Mouse (Mus musculus) layer of hippocampus, postnatal 10 days (tissue): ENCODE data around the gene Gm6096. TPM values are rescaled to one million over a fixed set of nuclear protein-coding genes. Genes with fewer than 3 reads are reported as not detected.
"Not testable (repeated sequence)": the region's sequence is repeated elsewhere in the genome, so short reads cannot be mapped to it uniquely, and the experiment has no call there.

Source experiments
- DNase-seq, 2 experiments: peaks; one replicate each; pipeline ENCODE4 v3.0.0; 2021; ENCODE audit warnings: low spot score in 2 of 2
- long read RNA-seq: library from polyadenylated mRNA; stranded (forward); transcript quantifications from one replicate; pipeline ENCODE4 v2.0.0, GENCODE M21; 2023
- total RNA-seq, 2 experiments: library from RNA; stranded (reverse); gene quantifications; 2 replicates each; pipeline ENCODE4 v1.2.3; 2021

Gene Gm6096
- total RNA-seq = not detected
- long read RNA-seq = 0 reads

DNA sequence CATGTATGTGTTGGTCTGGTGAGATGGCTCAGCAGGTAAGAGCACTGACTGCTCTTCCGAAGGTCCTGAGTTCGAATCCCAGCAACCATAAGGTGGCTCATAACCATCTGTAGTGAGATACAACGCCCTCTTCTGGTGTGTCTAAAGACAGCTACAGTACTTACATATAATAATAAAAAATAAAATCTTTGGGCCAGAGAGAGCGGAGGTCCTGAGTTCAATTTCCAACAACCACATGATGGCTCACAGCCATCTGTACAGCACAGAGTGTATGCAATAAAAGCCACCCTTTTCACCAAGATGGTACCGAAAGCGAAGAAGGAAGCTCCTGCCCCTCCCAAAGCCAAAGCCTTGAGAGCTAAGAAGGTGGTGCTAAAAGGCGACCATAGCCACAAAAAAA is at the start of gene Gm6096:
Gene Gm6096, plus strand, starts transcription at position 301 of the 400 bp plus-strand sequence.
- DNase-seq = no peak

DNA sequence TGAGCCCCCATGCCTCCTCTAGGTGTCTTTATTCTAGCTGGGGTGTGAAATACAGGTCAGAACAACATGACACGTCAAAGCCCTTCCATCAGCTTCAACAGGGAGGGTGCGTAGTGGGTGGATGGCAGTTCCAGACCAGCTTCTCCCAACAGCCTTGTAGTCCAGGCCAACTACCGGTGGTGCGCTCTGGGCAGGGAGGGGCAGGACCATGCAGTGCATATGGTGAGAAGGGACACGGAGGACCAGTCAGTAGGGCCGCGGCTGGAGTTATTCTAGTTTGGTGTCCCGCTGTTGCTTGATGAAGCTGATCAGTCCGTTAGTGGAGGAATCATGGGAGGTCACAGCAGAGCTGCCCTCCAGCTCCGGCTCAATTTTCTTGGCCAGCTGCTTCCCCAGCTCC is 48.7 kb upstream of the Gm6096 start:
- DNase-seq = not testable (repeated sequence)

DNA sequence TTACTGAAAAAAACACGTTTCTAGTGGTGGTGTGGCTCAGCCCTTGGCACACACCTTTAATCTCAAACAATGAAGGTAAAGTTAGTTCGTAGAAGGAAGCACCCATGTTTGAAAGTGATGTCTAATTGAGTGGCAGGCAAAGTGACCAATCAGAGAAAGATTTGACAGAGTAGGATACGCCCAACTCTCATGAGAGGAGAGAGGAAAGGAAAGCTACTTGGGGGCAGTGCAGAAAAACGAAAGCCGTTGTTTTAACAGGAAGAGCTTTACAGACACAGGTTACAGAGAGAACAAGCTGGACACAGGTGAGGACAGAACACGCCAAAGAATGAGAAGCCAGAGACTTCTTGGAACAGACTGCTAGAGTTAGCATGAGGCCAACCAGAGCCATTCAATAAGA is 44.5 kb upstream of the Gm6096 start:
- DNase-seq = no peak

DNA sequence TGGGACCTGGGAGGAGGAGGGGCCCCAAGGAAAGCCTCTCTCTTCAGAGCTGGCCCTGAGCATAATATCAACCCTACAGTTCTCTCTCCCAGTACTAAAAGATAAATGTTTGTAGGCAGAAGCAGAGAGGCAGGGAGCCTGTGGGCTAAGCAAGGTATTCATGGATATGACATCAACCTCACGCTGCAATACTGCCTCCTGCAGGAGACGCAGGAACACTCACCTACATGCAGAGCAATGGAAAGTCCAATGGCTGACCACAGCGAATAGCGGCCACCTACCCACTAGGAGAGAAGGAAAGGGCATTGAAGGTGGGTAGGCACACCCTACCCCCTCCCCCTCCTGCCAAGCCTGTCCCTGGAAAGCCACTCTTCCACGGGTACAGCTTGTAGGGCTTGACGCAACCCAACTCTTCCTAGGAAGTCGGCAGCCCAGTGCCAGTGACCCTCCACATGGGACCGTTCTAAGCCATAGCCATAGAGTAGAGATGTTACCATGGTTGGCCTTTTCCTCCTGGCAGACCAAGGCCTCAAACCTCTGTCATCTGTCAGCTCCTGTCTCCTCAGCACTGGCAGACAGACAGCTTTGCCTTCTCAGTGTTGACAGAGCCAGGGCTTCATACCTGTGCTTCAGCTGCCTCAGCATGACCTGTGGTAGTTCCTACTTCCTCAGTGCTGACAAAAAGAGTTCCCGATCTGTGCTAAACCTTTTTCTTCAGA is 42.7 kb upstream of the Gm6096 start:
- DNase-seq = no peak

DNA sequence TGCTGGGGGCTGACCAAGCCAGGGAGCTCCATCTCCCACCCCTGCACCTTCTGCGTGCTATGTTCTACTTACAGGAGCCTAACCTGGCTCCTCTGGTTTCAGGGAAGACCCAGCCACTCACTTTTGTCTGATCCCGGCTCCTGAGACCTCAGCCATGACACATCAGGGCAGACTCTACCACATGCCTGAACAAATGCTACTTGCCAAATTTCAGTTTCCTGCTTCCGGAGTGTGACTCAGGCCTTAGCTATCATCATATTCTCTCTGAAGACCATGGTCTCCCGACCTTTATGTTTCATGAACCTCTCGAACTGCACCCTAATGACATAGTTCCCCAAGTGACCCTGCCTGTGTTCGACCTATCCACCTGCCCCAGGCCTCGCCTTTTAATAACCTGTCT is 37.6 kb upstream of the Gm6096 start:
- DNase-seq = no peak

DNA sequence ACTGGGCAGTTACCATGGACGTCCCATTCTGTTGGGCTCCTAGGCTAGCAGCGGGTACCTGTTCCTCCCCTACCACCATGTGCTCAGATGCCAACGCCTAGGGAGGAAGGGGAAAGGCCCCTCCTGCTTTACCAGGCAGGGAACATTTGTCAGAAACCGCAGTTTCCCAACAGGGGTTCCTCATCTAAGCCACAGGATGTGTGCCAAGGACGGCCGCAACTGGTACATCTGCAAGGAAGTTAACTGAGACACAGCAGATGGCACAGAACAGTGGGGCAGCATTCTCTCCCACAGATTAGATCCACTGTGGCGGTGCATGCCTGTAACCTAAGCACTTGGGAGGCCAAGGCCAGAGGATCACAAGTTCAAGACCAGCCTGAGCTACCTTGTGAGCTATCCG is 36.2 kb upstream of the Gm6096 start:
- no peak for DNase-seq

DNA sequence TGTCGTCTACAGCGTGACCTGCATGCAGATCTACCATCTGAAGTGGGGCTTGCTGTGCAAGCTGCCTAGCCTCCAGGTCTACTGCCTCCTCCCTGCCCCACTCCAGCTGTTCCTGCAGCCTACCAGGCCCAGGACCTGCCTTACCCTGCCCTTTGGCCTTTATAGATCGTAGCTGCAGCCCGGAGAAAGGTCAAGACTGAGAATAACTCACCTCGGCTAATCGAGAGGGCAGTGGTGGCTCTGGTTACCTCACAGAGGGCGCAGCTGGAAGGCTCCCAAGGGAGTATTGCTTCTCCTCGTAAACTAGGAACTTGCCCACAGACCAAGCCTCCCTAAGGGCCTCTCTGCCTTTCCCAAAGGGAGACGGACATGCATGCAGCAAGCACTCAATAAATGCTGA is 35.4 kb upstream of the Gm6096 start:
- DNase-seq = no peak

DNA sequence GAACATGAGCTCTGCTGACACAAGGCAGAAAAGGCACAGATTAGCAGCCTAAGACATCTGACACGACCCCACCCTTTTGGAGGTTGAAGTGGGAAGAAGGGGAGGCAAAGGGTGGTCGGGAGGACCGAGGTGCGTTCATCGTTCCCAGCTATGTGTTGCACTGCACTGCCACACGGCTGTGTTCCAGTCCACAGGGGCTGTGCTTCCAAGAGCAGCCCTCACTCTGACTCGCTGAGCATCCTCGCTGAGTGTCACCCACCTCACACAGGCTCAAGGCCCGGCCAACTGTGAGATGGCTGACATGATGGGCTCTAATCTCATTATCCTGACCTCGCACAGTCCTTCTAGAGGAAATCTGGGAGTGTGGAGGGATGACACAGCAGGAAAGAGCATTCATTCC is 34.4 kb upstream of the Gm6096 start:
- no peak for DNase-seq

DNA sequence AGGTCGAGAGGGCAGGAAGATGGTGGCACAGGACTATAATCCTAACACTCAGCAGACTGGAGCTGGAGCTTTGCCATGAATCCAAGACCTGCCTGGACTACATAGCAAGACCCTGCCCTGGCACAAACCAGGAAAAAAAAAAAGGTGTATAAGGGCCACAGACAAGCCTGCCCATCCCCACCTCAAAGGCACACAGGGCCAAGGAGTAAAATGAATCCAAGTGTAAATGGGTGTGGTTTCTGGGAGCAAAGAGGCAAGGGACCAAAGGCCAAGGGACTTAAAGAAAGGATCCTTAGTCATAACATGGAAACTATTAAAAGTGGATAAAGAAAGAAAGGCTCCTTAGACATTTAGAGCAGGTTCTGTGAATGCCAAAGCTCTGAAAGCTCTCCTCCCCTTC is 32.3 kb upstream of the Gm6096 start:
- no peak for DNase-seq

DNA sequence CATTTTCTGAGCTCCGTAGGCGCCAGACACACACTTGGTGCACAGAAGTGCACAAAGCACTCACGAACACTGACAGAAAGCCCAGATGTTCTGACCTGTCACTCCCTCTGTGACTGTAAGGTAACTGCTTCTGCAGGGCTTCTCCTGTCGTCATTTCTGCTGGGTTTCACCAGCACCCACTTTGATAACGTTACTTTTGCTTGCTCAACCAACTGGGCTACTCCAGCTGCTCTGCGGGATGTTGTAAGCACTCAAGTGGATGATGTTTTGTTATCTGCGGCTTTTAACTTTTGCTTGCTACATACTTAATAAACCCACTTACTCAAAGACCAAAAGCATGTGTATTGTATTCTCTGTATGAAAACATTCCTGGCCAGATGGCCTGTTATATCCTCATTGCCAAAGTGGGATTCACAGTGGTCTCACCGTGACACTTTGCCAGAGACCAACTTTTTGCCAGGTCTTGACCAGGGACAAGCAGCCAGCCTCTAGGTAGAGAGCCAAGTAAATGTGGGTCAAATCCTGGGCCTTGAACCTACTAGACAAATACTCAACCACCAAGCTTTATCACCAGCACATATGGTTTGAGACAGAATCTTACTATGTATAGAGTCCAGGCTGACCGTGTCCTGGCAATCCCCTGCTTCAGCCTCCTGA is 29.1 kb upstream of the Gm6096 start:
- DNase-seq = no peak

DNA sequence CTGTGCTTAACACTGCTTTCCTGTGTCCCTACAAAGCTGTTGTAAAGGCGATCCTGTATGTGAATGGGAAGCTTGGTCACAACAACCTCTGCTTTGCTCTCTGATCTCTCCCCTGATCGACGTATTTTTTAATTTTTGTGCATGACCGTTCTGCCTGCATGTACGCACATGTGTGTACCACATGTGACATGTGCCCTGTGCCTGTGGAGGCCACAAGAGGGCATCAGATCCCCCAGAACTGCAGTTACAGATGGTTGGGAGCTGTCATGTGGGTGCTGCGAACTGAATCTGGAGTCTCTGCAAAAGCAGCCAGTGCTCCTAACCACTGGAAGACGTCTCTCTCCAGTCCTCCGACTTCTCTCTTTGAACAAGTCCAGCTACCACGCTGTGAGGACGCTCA is 28.5 kb upstream of the Gm6096 start:
- DNase-seq = no peak

DNA sequence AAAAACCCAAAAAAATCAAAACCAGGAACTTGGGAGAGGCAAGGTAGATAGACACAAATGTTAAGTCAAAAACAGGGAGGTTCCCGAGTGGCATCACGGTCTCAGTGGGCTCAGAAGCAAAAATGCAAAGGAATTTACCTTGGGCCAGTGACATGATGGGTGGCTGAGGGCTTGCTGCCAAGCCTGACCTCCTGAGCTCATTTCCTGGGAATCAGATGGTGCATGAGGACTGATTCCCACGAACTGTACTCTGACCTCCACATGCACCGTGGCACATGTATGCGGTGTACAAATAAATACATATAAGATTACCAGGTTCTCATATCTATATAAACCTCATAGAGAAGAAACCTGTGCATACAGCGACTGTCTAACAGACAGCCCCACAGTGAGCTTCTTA is 26.5 kb upstream of the Gm6096 start:
- DNase-seq = no peak

DNA sequence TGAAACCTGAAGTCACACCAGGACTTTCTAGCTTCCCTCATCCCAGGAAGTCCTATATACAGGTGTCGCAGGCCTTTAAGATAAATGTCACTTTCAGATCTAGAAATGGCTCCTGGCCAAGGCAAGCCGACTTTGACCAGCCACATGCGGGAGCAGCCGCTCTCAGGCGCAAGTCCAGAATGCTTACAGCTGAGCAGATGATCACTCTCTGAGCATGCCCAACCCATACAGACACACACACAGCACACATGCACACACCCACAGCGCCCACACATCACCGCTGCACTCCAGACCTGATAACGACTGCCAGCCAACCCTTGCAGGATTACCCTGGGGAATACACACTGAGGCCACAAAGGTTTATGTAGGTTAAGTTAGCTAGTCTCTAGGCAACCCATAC is 24.8 kb upstream of the Gm6096 start:
- no peak for DNase-seq

DNA sequence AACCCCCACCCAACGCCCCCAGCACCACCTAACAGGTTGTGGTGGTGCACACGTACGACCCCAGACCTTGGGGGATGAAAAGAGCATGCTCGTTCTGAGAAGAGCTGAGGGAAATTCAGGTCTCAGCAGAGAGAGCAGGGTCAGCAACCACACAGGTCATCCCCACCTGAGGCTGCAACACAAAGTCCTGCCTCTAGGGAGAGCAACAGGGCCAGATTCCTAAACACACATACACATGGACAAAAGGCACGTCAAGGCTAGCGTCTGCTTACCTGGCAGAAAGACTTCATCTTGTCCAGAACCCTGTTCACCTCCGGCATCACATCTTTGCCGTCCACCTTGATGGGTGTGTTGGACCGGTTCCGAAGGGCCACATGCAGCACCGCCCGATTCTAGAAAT is 24.0 kb upstream of the Gm6096 start:
- DNase-seq = no peak

DNA sequence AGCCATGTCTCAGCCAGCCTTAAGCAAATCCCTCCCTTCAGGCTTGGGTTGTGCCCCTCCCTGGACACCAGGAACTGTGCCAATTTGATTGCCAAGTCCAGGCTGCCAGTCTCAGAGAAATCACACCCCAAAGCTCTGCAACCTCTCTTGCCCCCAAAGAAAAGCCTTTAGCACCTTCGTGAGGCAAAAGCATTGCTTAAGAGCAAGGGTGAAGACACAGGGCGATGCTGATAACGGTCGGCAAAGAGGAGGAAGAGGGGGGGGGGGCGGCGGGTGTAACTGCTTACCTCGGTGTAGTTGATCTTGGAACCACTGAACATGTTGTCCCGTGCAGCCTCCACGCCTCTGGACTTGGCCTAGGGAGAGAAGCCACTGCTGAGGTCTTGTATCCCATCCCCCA is 22.2 kb upstream of the Gm6096 start:
- DNase-seq = no peak

DNA sequence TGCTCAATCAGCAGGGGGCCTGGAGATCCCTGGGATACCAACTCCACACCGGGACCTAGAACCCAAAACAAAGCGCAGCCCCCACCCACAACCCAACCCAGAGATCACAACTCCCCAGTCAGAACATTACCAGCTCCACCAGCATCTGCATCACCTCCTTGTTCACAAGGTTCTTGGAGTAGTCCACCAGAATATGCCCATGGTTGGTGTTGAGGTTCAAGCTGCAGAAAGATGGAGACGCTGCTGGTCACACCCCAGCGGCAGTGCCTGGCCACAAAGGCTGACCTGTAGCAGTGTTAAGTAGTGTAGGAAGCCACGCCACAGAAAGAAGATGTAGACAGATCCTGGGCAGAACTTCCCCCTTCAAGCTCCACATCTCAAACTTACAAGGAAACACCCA is 21.7 kb upstream of the Gm6096 start:
- DNase-seq = no peak

DNA sequence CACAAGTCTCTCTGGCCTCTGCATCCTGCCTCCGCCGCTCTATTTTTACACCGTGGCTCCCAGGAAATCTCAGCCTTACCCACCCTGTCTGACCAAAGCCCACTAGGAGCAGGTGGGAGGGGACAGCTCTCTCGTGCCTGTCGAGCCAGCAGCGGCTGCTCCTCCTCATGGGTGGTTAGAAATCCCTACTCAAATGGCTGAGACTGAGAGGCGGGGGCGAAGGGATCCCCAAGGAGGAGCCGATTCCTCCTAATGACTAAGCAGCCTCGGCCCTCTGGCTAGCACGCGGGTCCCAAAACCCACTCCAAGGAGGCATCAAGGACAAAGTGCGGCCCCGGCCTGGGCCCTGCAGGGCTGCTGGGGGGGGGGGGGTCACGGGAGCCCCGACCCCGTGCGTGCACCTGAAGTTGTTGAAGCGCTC is 21.1 kb upstream of the Gm6096 start:
- peak; percentile 48 to 61 for DNase-seq

DNA sequence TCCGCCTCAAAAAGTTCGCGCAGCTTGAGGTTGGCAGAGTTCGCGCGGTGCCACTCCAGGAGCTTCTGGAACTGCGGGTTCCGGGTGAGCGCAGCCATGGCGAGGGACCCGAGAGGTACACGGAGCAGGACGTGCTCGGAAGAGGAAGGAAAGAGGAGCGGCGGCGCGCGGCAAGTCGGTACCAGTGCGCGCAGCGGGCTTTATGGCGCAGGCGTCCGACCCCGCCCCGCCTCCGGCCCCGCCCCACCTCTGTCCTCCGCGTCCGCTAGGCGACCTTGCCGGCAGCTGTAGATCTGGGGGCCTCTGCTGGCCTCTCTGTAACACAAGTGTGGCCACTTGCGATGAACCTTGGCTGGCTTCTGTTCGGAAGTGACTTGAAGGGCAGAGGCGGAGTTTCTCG is 20.7 kb upstream of the Gm6096 start, which contains the start of gene Gpi1:
Gene Gpi1, minus strand, starts transcription at position 221 of the 400 bp plus-strand sequence.
- DNase-seq = peak; percentile 60 to 76

DNA sequence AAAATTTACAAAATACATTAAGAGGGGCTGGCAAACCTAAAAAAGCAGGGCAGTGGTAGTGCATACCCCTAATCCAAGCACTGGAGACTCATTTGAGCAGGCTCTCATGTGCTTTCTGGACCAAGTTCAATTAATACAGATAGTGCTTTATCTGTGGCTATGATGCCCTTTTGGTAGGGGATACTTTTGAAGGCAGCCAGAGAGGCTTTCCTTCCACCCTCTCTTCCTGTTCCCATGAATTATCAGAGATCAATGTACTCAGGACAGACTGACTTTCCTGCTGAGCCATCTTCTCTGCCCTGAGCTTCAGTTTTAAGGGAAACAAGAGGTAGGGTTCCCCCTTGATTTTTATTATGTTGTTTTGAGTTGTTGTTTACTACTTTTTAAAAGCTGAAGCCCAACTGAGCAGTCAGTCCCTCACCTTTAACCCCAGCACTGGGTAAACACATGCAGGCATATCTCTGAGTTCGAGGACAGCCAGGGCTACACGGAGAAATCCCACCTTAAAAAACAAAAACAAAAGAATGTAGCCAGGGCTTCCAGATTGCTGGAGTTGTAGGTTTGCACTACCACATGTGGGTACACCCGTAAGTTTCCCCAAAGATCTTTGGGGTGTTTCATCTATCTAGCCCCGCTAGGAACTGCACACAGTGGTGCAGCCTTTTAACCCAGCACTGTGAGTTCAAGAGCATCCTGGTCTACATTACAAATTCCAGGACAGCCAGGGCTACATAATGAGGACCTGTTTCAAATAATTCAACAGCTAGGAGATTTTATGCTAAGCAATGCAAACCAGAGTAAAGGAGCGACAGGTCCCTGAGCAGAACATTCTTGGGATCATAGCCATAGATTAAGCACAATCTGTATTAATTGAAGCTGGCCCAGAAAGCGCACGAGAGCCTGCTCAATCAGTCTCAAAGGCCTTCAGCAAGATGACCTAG is 17.8 kb upstream of the Gm6096 start:
- no peak for DNase-seq

DNA sequence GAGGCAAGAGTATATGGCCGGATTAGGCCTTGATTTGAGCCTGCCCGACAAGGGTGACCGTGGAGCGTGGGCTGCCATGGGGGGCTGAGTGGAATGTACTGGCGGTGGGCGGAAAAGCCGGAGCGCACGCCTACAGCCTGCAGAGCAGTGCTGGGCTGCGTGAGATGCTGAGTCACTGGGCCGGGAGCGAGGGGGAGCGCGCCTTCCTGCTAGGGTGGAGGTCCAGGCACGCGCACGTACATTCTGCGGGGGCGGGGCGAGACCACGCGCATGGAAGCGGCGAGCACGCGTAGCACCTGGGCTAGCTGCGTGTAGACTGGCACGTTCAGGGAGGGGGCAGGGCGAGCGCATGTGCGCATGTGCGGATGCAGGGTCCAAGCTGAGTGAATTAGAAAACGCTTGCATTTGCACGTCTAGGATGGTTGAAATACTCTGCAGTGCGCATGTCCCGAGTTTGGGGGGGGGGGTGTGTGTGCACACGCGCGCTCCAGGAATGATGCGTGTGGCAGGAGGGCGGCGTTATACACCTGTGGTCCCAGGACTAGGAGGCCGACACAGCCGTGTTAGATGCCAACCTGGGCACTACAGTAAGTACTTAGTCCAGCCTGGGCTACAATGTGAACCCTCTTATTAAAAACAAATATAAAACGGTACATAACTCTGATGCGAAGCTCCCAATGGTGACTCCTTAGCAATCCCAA is 16.8 kb upstream of the Gm6096 start:
- peak; percentile 99 to 100 for DNase-seq
